ENCODE assay signal across 18 mouse cellular contexts in the genomic region with DNA sequence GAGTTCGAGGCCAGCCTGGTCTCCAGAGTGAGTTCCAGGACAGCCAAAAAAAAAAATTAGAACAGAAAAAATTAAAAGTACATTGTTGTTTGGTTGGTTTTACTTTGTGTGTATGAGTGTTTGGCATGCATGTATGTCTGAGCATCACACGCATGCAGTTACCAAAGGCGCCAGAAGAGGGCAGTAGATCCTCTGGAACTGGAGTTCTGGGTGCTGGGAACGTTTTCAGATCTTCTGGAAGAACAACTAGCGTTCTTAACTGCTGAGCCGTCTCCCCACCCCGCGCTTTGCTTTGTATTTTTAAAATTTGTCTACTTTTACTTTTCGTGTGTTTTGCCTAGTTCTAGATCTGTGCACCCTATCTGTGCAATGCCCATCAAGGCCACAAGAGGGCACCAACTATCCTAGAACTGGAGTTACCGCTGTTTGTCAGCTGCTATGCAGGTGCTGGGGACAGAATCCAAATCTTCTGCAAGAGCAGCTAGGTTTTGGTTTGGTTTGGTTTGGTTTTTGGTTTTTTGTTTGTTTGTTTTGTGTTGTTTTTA.
DNase-seq lines count a peak whose midpoint lies in the region; ATAC-seq and TF ChIP-seq lines count a peak whose summit lies in the region.
"Had no signal": no experiment of that assay in that cellular context is flagged by ENCODE, and none has a peak within 500 bp of the region (broad histone marks: within the 10 kb centered on the region; RNA-seq: fewer than 3 reads in every experiment).

No protein-coding gene starts in this region.

- no peak overlapping the region for H3K27ac ChIP-seq in liver, embryonic 11.5 days (ENCODE audit: low read depth, low read length)
- no peak overlapping the region for H3K27ac ChIP-seq in ES-Bruce4 (ENCODE audit: insufficient read depth, low read length)
- H3K27ac ChIP-seq in cortical plate, adult 2 months (ENCODE audit: insufficient read depth, low read length): no peak overlapping the region
- H3K27ac ChIP-seq: heart, embryonic 15.5 days; hindbrain, embryonic 14.5 days; limb, embryonic 15.5 days; midbrain, embryonic 15.5 days; neural tube, embryonic 15.5 days had no signal

- H3K9me3 ChIP-seq in liver, embryonic 11.5 days (ENCODE audit: control insufficient read depth, low read length): no peaks in the 10 kb centered on the region
- no peaks in the 10 kb centered on the region for H3K9me3 ChIP-seq in ES-Bruce4 (replicated peaks; ENCODE audit: control insufficient read depth, insufficient read depth, low read length, poor library complexity, severe bottlenecking)
- H3K9me3 ChIP-seq: heart, embryonic 15.5 days; limb, embryonic 15.5 days; midbrain, embryonic 15.5 days; neural tube, embryonic 15.5 days had no signal

- no peaks in the 10 kb centered on the region for H3K27me3 ChIP-seq in liver, embryonic 11.5 days (replicated peaks; ENCODE audit: control insufficient read depth, insufficient read depth, low read length)
- no peaks in the 10 kb centered on the region for H3K27me3 ChIP-seq in ES-Bruce4 (ENCODE audit: control insufficient read depth, insufficient read depth, low read length, poor library complexity, severe bottlenecking)
- H3K27me3 ChIP-seq: heart, embryonic 15.5 days; limb, embryonic 15.5 days; midbrain, embryonic 15.5 days; neural tube, embryonic 15.5 days had no signal

- H3K36me3 ChIP-seq in liver, embryonic 11.5 days (ENCODE audit: control insufficient read depth, insufficient read depth, low read length): no peaks in the 10 kb centered on the region
- H3K36me3 ChIP-seq in ES-Bruce4 (ENCODE audit: control insufficient read depth, insufficient read depth, low read length, poor library complexity, severe bottlenecking): no peaks in the 10 kb centered on the region
- H3K36me3 ChIP-seq: heart, embryonic 15.5 days; limb, embryonic 15.5 days; midbrain, embryonic 15.5 days; neural tube, embryonic 15.5 days had no signal

- H3K4me2 ChIP-seq in liver, embryonic 11.5 days: no peak overlapping the region
- H3K4me2 ChIP-seq: heart, embryonic 15.5 days; hindbrain, embryonic 14.5 days; limb, embryonic 15.5 days; midbrain, embryonic 15.5 days; neural tube, embryonic 15.5 days had no signal

- ATAC-seq in liver, embryonic 11.5 days (replicated peaks; ENCODE audit: low FRiP score): no peak
- ATAC-seq in monocyte, adult 5-6 weeks (replicated peaks; ENCODE audit: insufficient number of reproducible peaks, low FRiP score, low TSS enrichment, poor library complexity, severe bottlenecking): no peak
- ATAC-seq: midbrain, embryonic 15.5 days had no signal

- no peak overlapping the region for H3K9ac ChIP-seq in liver, embryonic 11.5 days (ENCODE audit: low read depth, low read length)
- H3K9ac ChIP-seq in ES-Bruce4 (ENCODE audit: low read depth, poor library complexity, severe bottlenecking): no peak overlapping the region
- H3K9ac ChIP-seq: heart, embryonic 15.5 days; hindbrain, embryonic 14.5 days; limb, embryonic 15.5 days; midbrain, embryonic 15.5 days; neural tube, embryonic 15.5 days had no signal

- no peak for TF ChIP-seq POLR2A in ES-Bruce4 (IDR thresholded peaks at IDR 0.05; ENCODE audit: insufficient read depth, low read length)
- TF ChIP-seq POLR2A in cortical plate, adult 2 months (IDR thresholded peaks at IDR 0.05; ENCODE audit: extremely low read depth, insufficient read depth, low read length): no peak

- no peak for TF ChIP-seq EP300 in ES-Bruce4 (IDR thresholded peaks at IDR 0.05; ENCODE audit: insufficient read depth, low read depth, low read length)

- H3K4me3 ChIP-seq in liver, embryonic 11.5 days (ENCODE audit: low read depth, low read length): no peak overlapping the region
- no peak overlapping the region for H3K4me3 ChIP-seq in ES-Bruce4 (ENCODE audit: low read depth, low read length)
- no peak overlapping the region for H3K4me3 ChIP-seq in cortical plate, adult 2 months (ENCODE audit: insufficient read depth, low read length)
- H3K4me3 ChIP-seq: heart, embryonic 15.5 days; limb, embryonic 15.5 days; midbrain, embryonic 15.5 days; neural tube, embryonic 15.5 days had no signal

- no peaks in the 10 kb centered on the region for H3K4me1 ChIP-seq in liver, embryonic 11.5 days (replicated peaks; ENCODE audit: control insufficient read depth, insufficient read depth, low read length)
- H3K4me1 ChIP-seq in ES-Bruce4 (ENCODE audit: control insufficient read depth, insufficient read depth, low read length): no peaks in the 10 kb centered on the region
- no peaks in the 10 kb centered on the region for H3K4me1 ChIP-seq in cortical plate, adult 2 months (ENCODE audit: control insufficient read depth, insufficient read depth, low read length)
- H3K4me1 ChIP-seq: heart, embryonic 15.5 days; limb, embryonic 15.5 days; midbrain, embryonic 15.5 days; neural tube, embryonic 15.5 days had no signal

- 60% methylated on average over 10 of the region's 10 CpGs for WGBS in liver, embryonic 11.5 days

- TF ChIP-seq CTCF in ES-Bruce4 (IDR thresholded peaks at IDR 0.05; ENCODE audit: low read depth, low read length): peak; percentile 24
- TF ChIP-seq CTCF in cortical plate, adult 2 months (IDR thresholded peaks at IDR 0.05; ENCODE audit: extremely low read depth, insufficient read depth, low read length): peak; percentile 1; the same call in 1 of the 2 replicates

- peak; percentile 6 for DNase-seq in adrenal gland, postnatal 14 days
- DNase-seq in adrenal gland, adult 8-10 months: no peak
- DNase-seq in liver: peak; percentile 6
- DNase-seq in liver, embryonic 11.5 days (ENCODE audit: low spot score): no peak
- DNase-seq in gastrocnemius, adult 18-20 months (ENCODE audit: low spot score): no peak
- DNase-seq: adrenal gland, postnatal 36 days; cerebellum, adult 11 months; gastrocnemius, postnatal 36 days; lung, postnatal 4 days; right cerebral cortex, adult 18-20 months had no signal

Comparison
In these comparisons a context has a peak if more than half of its experiments do, and no peak if none do; other contexts are left out.
1. DNase-seq: peak in adrenal gland, postnatal 14 days (single experiment) and liver (single experiment); none in adrenal gland, adult 8-10 months (single experiment), liver, embryonic 11.5 days (single experiment) and gastrocnemius, adult 18-20 months (single experiment).